Mouse (Mus musculus) embryonic facial prominence, embryonic 13.5 days (tissue): Measurements from ENCODE around the gene Elf2. TPM values are rescaled to one million over a fixed set of nuclear protein-coding genes. Genes with fewer than 3 reads are reported as not detected.
"Not testable (repeated sequence)": the region's sequence is repeated elsewhere in the genome, so short reads cannot be mapped to it uniquely, and the experiment has no call there.

ENCODE experiments used
- ATAC-seq: fragments of 200-750 bp; cut with Nextera tagmentation; 2 replicates; pipeline ENCODE4 v1.8.0; 2017; ENCODE audit warnings: low read depth; ENCODE audit not compliant: insufficient number of reproducible peaks, insufficient read depth, low FRiP score, low TSS enrichment
- H3K27ac ChIP-seq: fragments of 300-500 bp; sonication (generic); 2 replicates; pipeline ENCODE4 v1.5.1; 2015; ENCODE audit warnings: moderate library complexity, mild to moderate bottlenecking, inconsistent platforms
- H3K27me3 ChIP-seq: fragments of 300-500 bp; sonication (generic); 2 replicates; pipeline ENCODE4 v1.6.1; 2015; ENCODE audit warnings: mild to moderate bottlenecking, inconsistent platforms
- H3K36me3 ChIP-seq: fragments of 300-500 bp; sonication (generic); 2 replicates; pipeline ENCODE4 v1.6.1; 2015; ENCODE audit warnings: mild to moderate bottlenecking, inconsistent platforms
- H3K4me1 ChIP-seq: fragments of 300-500 bp; sonication (generic); 2 replicates; pipeline ENCODE4 v1.6.1; 2015; ENCODE audit warnings: inconsistent platforms
- H3K4me2 ChIP-seq: fragments of 300-500 bp; sonication (generic); 2 replicates; pipeline ENCODE4 v1.6.1; 2015; ENCODE audit warnings: moderate library complexity, mild to moderate bottlenecking, inconsistent platforms
- H3K4me3 ChIP-seq: fragments of 300-500 bp; sonication (generic); 2 replicates; pipeline ENCODE4 v1.5.1; 2015; ENCODE audit warnings: mild to moderate bottlenecking, inconsistent platforms
- H3K9ac ChIP-seq: fragments of 300-500 bp; sonication (generic); 2 replicates; pipeline ENCODE4 v1.6.1; 2015; ENCODE audit warnings: mild to moderate bottlenecking, inconsistent platforms
- H3K9me3 ChIP-seq: fragments of 300-500 bp; sonication (generic); 2 replicates; pipeline ENCODE4 v1.6.1; 2016; ENCODE audit warnings: inconsistent platforms
- WGBS: fragments of 180-500 bp; shearing (Covaris S2); methylation state at CpG from one replicate; pipeline ENCODE4 v1.1.7; 2015; ENCODE audit warnings: mixed read lengths; 5-methylcytosine and 5-hydroxymethylcytosine counted together
- polyA plus RNA-seq: library from polyadenylated mRNA; unstranded; fragments of >200 nt; fragmentation: Nextera tagmentation; extraction: Ambion mirVana; gene quantifications from 2 replicates; pipeline ENCODE4 v1.2.1, GENCODE M21; 2015

Elf2 gene
- polyA plus RNA-seq, 1 experiment from 2014 or later: 64.5 TPM

DNA sequence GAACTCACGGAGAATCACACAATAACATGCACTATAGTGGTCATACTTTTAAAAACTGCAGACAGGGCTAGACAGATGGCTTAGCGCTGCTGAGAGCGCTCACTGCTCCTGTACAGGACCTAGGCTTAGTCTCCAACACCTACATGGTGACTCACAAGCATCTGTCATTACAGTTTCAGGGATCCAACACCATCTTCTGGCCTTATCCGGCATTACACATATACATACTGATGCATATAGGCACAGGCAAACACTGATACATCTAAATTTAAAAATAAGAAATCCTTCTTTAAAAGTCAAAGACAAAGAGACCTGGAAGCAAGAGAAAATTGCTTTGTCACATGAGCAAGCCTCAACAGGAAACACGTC lies 13.1 kb downstream of the Elf2 start:
- H3K27me3 ChIP-seq: no peaks in the 10 kb centered on the region
- H3K4me2 ChIP-seq: no peak overlapping the region
- H3K4me3 ChIP-seq: no peak overlapping the region
- H3K4me1 ChIP-seq: no peaks in the 10 kb centered on the region
- no peak for ATAC-seq
- no peaks in the 10 kb centered on the region for H3K9me3 ChIP-seq
- H3K36me3 ChIP-seq: peaks cover 8% of the 10 kb centered on the region; the same call in 1 of the 2 replicates
- H3K9ac ChIP-seq: no peak overlapping the region
- 91% methylated on average over 5 of the region's 5 CpGs for WGBS
- no peak overlapping the region for H3K27ac ChIP-seq

DNA sequence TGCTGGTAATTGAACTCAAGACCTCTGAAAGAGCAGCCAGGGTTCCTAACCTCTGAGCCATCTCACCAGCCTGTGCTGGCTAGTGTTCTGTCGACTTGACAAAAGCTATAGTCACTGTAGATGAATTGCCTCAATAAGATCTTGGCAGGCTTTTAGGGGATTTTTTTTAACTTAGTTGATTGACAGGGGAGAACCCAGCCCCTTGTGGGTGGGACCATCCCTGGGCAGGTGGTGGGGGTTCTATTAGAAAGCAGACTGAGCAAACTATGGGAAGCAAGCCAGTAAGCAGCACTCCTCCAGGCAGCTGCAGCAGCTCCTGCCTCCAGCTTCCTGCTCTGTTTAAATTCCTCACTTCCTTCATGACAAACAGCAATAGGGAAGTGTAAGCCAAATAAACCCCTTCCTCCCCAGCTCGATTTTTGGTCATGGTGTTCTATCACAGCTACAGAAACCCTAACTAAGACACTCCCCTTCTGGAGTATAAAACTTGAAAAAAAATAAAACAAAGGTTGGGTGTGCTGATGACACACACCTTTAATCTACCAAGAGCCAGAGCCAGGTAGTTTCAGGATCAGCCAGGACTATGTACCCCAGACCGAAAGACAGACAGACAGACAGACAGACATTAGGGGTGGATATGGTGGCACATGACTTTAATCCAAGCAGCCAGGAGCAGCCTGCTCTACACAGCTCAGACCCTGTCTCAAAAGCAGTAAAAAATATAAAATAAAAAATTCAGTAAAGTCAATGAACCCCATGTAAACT lies 13.6 kb downstream of the Elf2 start:
- 86% methylated on average over 3 of the region's 3 CpGs for WGBS
- H3K4me2 ChIP-seq: no peak overlapping the region
- no peaks in the 10 kb centered on the region for H3K9me3 ChIP-seq
- no peak for ATAC-seq
- H3K4me3 ChIP-seq: no peak overlapping the region
- no peak overlapping the region for H3K27ac ChIP-seq
- no peaks in the 10 kb centered on the region for H3K27me3 ChIP-seq
- H3K9ac ChIP-seq: no peak overlapping the region
- peaks cover 8% of the 10 kb centered on the region; the same call in 1 of the 2 replicates for H3K36me3 ChIP-seq
- H3K4me1 ChIP-seq: no peaks in the 10 kb centered on the region

DNA sequence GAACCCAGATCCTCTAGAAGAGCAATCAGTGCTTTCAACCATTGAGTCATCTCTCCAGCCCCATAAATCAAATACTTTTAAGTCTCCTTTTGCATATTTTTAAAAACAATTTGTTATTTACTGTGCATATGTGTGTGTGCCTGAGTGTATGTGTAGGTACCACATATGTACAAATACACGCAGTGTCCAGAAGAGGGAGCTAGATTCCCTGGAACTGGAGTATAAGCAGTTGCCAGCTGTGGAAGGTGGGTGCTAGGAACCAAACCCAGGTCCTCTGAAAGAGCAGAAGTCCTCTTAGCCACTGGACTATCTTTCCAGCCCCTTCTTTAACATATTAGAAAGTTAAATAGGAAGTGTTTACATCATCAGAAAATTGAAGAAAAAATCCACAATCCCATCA lies 15.0 kb downstream of the Elf2 start:
- Histone ChIP-seq H3K4me1 (no peaks in the 10 kb centered on the region), H3K27me3 (no peaks in the 10 kb centered on the region), H3K27ac (no peak overlapping the region), H3K4me3 (no peak overlapping the region), H3K9ac (no peak overlapping the region), H3K4me2 (no peak overlapping the region), H3K9me3 (no peaks in the 10 kb centered on the region), H3K36me3 (peaks cover 12% of the 10 kb centered on the region)
- WGBS: 76% methylated on average over 1 of the region's 1 CpGs
- no peak for ATAC-seq

DNA sequence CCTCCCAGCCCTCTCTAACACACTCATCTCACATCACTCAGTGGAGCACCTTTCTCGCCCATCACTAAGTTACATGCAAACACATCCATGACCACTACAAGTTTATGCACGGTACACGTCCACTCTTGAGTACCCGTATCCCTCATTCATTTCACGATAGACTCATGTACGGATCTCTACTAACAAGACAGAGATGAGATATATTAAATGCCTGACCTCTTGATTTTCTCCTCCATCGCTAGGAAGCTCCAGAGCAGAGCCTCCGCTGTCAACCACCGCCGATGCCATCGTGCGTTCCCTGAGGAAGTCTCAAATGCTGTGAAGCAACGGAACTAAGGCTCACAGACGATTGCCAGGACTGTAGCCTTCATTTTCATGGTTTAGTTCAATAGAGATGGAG lies 17.5 kb downstream of the Elf2 start:
- no peaks in the 10 kb centered on the region for H3K27me3 ChIP-seq
- H3K36me3 ChIP-seq: peaks cover 18% of the 10 kb centered on the region
- no peaks in the 10 kb centered on the region for H3K4me1 ChIP-seq
- H3K27ac ChIP-seq: no peak overlapping the region
- H3K4me2 ChIP-seq: no peak overlapping the region
- H3K4me3 ChIP-seq: no peak overlapping the region
- no peak overlapping the region for H3K9ac ChIP-seq
- no peak for ATAC-seq
- no peaks in the 10 kb centered on the region for H3K9me3 ChIP-seq
- 94% methylated on average over 14 of the region's 14 CpGs for WGBS

DNA sequence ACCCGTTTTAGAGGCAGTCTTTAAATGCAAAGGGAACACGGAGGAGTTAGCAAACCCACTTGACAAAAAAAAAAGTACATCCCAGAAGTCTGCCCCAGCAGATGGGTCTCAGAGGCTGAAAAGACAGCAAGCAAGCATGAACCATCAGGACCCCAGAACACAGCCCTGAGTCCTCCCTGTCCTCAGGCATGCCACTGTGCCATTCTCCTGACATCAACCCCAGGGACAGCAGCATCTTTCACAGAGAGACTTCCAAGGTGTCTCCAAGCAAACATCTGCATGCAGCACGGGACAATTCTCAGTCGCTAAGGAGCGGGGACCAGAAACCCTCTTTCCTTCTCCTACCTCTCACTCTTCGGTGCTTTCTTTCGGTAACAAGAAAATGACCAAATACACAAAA lies 18.1 kb downstream of the Elf2 start:
- no peak overlapping the region for H3K27ac ChIP-seq
- H3K4me3 ChIP-seq: no peak overlapping the region
- H3K9me3 ChIP-seq: no peaks in the 10 kb centered on the region
- no peak overlapping the region for H3K9ac ChIP-seq
- WGBS: 90% methylated on average over 7 of the region's 7 CpGs
- H3K36me3 ChIP-seq: peaks cover 18% of the 10 kb centered on the region
- no peak for ATAC-seq
- H3K4me2 ChIP-seq: no peak overlapping the region
- H3K27me3 ChIP-seq: no peaks in the 10 kb centered on the region
- H3K4me1 ChIP-seq: no peaks in the 10 kb centered on the region

DNA sequence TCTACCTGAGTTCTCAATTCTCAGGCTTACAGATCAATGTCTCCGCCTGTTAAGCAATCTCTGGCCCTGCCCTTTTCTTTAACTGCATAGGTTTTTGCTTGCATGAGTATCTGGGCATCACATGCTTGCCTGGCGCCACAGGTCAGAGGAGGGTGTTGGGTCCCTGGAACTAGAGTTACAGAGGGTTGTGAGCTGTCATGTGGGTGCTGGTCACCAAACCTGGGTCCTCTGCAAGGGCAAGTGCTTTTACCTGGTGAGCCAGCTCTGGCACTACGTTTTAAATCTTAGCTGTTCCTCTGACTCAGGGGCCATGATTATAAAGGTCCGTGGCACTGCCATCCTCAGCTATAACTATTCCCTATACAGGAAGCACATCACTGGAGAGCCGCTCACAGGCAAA lies 19.3 kb downstream of the Elf2 start:
- no peak for ATAC-seq
- Histone ChIP-seq H3K4me3 (no peak overlapping the region), H3K9ac (no peak overlapping the region), H3K27me3 (no peaks in the 10 kb centered on the region), H3K36me3 (peaks cover 18% of the 10 kb centered on the region), H3K27ac (no peak overlapping the region), H3K4me2 (no peak overlapping the region), H3K9me3 (no peaks in the 10 kb centered on the region), H3K4me1 (no peaks in the 10 kb centered on the region)
- 84% methylated on average over 5 of the region's 5 CpGs for WGBS

DNA sequence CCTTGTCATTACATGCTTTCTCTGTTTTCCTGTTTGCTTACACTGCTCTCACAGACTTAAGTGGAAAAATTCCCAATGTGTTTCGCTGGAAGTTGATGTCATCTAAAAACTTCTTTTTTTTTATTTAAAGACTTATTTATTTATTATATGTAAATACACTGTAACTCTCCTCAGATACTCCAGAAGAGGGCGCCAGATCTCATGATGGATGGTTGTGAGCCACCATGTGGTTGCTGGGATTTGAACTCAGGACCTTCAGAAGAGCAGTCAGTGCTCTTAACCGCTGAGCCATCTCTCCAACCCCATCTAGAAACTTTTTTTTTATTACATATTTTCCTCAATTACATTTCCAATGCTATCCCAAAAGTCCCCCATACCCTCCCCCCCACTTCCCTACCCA lies 22.4 kb downstream of the Elf2 start:
- not testable (repeated sequence) for ATAC-seq, H3K27me3 ChIP-seq, H3K4me3 ChIP-seq, H3K4me2 ChIP-seq, H3K9me3 ChIP-seq, H3K4me1 ChIP-seq, H3K27ac ChIP-seq, H3K9ac ChIP-seq
- H3K36me3 ChIP-seq: peaks cover 13% of the 10 kb centered on the region
- 83% methylated on average over 3 of the region's 3 CpGs for WGBS

DNA sequence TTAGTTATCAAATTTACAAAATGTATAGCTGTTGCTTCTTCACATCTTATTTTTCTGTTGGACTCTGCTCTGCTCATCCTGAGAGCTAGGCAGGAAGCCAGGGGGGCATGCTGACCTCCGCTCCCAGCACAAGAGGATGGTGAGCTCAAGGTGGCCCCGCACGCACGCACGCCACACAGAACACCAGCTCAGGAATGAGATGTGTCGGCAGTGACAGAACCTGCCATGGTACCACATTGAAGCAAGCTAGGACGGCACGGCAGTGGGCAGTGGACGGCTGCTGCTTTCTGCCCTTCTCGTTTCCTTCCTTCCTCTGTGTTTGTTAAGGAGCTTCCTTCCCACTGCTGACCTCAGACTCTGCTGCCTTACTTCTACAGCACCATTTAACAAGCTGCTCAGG lies 23.6 kb downstream of the Elf2 start:
- H3K4me2 ChIP-seq: no peak overlapping the region
- no peak for ATAC-seq
- no peaks in the 10 kb centered on the region for H3K4me1 ChIP-seq
- WGBS: 81% methylated on average over 10 of the region's 10 CpGs
- H3K36me3 ChIP-seq: peaks cover 10% of the 10 kb centered on the region
- H3K27me3 ChIP-seq: no peaks in the 10 kb centered on the region
- H3K4me3 ChIP-seq: no peak overlapping the region
- H3K9me3 ChIP-seq: no peaks in the 10 kb centered on the region
- H3K9ac ChIP-seq: no peak overlapping the region
- H3K27ac ChIP-seq: no peak overlapping the region

DNA sequence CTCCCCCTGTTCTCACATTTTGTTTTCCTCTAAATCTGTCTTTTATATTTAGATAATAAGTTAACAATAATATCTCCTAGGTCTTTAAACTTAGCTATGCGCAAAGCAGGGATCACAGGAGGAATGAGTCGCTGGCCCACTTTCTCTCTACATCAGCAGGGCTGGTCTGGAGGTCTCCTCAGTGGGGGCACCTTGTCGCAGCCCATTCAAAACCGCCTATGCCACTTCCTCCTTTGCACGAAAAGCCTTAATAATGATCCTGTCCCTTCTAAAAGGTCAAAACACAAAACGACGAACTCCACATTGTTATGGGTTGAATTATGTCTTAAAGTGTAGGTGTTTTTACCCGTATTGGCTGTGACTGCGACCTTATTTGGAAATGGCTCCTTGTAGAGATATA lies 28.8 kb downstream of the Elf2 start:
- H3K9me3 ChIP-seq: peaks cover 4% of the 10 kb centered on the region; the same call in 1 of the 2 replicates
- 47% methylated on average over 9 of the region's 9 CpGs for WGBS
- H3K4me3 ChIP-seq: no peak overlapping the region
- no peak overlapping the region for H3K9ac ChIP-seq
- ATAC-seq: no peak
- H3K4me1 ChIP-seq: peaks cover 5% of the 10 kb centered on the region; the same call in 1 of the 2 replicates
- no peak overlapping the region for H3K27ac ChIP-seq
- no peak overlapping the region for H3K4me2 ChIP-seq
- H3K27me3 ChIP-seq: no peaks in the 10 kb centered on the region
- H3K36me3 ChIP-seq: peaks cover 5% of the 10 kb centered on the region; the same call in 1 of the 2 replicates

DNA sequence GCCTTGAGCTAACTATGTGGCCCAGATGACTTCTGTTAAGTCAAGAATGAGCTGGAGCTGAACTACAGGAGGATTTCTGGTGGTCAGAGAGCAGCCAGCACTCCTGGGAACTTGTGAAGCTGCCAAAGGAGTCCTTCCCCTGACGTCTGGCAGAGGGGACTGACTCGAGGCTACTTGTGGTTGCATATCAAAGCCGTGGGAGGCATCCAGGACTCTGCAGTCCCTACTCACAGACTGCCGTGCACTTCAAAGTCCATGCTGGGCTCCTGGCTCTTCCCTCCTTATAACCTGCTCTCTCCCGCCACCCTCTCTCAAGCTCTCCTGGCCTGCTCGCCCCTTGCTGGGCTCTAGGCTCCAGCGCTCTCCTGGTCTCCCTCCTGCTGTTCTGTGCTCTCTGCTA lies 30.4 kb downstream of the Elf2 start:
- ATAC-seq: no peak
- peaks cover 4% of the 10 kb centered on the region; the same call in 1 of the 2 replicates for H3K9me3 ChIP-seq
- H3K4me1 ChIP-seq: peaks cover 5% of the 10 kb centered on the region; the same call in 1 of the 2 replicates
- H3K27ac ChIP-seq: peak overlapping the region; percentile 44; the same call in 1 of the 2 replicates
- WGBS: 44% methylated on average over 7 of the region's 7 CpGs
- H3K4me2 ChIP-seq: no peak overlapping the region
- no peaks in the 10 kb centered on the region for H3K27me3 ChIP-seq
- H3K9ac ChIP-seq: 0 out of 2 replicates have a peak overlapping the region, but pooled peaks have one; percentile 32
- peaks cover 5% of the 10 kb centered on the region; the same call in 1 of the 2 replicates for H3K36me3 ChIP-seq
- no peak overlapping the region for H3K4me3 ChIP-seq

DNA sequence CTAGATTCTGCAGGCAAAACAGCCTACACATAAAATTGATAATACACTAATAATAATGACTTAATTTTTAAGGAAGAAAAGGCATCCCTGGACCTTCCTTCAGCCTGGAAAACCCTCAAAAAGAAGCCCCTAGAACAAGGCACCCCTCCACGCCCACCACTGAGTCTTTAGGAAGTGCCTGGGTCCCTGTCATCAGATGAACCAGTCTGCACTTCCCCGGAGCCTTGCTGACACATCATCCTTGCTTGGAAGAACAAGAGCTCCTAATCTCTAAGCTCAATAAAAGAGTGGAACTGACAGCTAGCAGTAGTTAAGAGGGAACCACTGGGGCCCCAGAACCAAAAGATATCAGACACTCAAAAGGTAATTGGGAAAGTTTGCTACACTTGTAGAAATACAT lies 33.8 kb downstream of the Elf2 start:
- Histone ChIP-seq H3K36me3 (peaks cover 5% of the 10 kb centered on the region; the same call in 1 of the 2 replicates), H3K9me3 (peaks cover 4% of the 10 kb centered on the region; the same call in 1 of the 2 replicates), H3K9ac (no peak overlapping the region), H3K27ac (no peak overlapping the region), H3K4me1 (peaks cover 5% of the 10 kb centered on the region; the same call in 1 of the 2 replicates), H3K27me3 (no peaks in the 10 kb centered on the region), H3K4me2 (no peak overlapping the region), H3K4me3 (no peak overlapping the region)
- 83% methylated on average over 2 of the region's 2 CpGs for WGBS
- ATAC-seq: no peak

DNA sequence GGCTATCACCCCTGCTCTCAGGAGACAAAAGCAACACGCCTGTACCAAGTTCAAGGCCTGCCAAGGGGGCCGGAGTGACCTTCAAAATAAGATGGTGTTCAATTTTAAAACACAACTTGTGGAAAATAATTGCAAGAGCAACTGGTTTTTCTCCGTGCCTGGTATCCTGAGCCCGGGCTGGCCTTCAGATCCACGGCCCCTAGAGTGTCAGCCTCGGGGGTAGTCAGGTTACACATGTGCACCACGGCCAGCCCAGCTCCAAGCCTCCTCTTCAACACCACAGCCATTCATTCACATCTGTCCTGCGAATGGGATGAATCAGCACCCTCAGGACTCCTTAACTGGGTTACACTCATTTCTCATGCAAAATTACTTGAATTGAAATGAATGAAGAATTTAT lies 34.5 kb downstream of the Elf2 start:
- WGBS: 75% methylated on average over 8 of the region's 8 CpGs
- ATAC-seq: no peak

More for the DNA sequence above, 34.5 kb downstream of the Elf2 start:
- H3K4me1 ChIP-seq: peaks cover 5% of the 10 kb centered on the region; the same call in 1 of the 2 replicates
- H3K27ac ChIP-seq: no peak overlapping the region
- no peak overlapping the region for H3K4me3 ChIP-seq
- H3K9me3 ChIP-seq: peaks cover 4% of the 10 kb centered on the region; the same call in 1 of the 2 replicates
- peaks cover 5% of the 10 kb centered on the region; the same call in 1 of the 2 replicates for H3K36me3 ChIP-seq
- H3K27me3 ChIP-seq: no peaks in the 10 kb centered on the region
- no peak overlapping the region for H3K4me2 ChIP-seq
- H3K9ac ChIP-seq: no peak overlapping the region
